ENCODE assay signal across 25 mouse cellular contexts in genomic region chr10:18831823-18832222, GRCm38 (mm10). TPM values are rescaled to one million over a fixed set of nuclear protein-coding genes. Genes with fewer than 3 reads are reported as not detected.
DNase-seq lines count a peak whose midpoint lies in the region; ATAC-seq and TF ChIP-seq lines count a peak whose summit lies in the region.
"Had no signal": no experiment of that assay in that cellular context is flagged by ENCODE, and none has a peak within 500 bp of the region (broad histone marks: within the 10 kb centered on the region; RNA-seq: fewer than 3 reads in every experiment).

No protein-coding gene starts in this region.

- DNase-seq in lung, adult 2 months = no peak
- DNase-seq in liver = peak; percentile 39
- DNase-seq in left cerebral cortex, adult 8-10 months (ENCODE audit: low spot score in 2 of 2) = no peak
- DNase-seq: adrenal gland, postnatal 36 days; B cell, adult 2 months; cerebellum, adult 18-20 months; gastrocnemius, postnatal 10 days; heart, adult 2 months; heart, postnatal 10 days; kidney, adult 2 months; kidney, postnatal 10 days had no signal

- ATAC-seq in lung, embryonic 16.5 days (ENCODE audit: low read depth) = peak; percentile 87
- ATAC-seq in liver, embryonic 16.5 days (ENCODE audit: low read depth) = peak; percentile 35; the same call in 1 of the 2 replicates
- no peak for ATAC-seq in stomach, embryonic 16.5 days (ENCODE audit: insufficient read depth, low FRiP score)
- no peak for ATAC-seq in inflammation-experienced regulatory T-cells, adult 6 months
- ATAC-seq: forebrain, embryonic 13.5 days had no signal

- TF ChIP-seq CTCF in lung, adult 2 months (IDR thresholded peaks at IDR 0.05; ENCODE audit: insufficient read depth, low read length) = no peak

- no peaks in the 10 kb centered on the region for H3K9me3 ChIP-seq in lung, embryonic 16.5 days (ENCODE audit: control insufficient read depth, low read length)
- H3K9me3 ChIP-seq in liver, embryonic 16.5 days (replicated peaks; ENCODE audit: control insufficient read depth, low read length) = no peaks in the 10 kb centered on the region
- H3K9me3 ChIP-seq in stomach, embryonic 16.5 days (replicated peaks; ENCODE audit: control insufficient read depth, low read length) = no peaks in the 10 kb centered on the region
- H3K9me3 ChIP-seq: forebrain, embryonic 13.5 days had no signal

- no peaks in the 10 kb centered on the region for H3K36me3 ChIP-seq in lung, embryonic 16.5 days (ENCODE audit: control insufficient read depth, insufficient read depth, low read length)
- no peaks in the 10 kb centered on the region for H3K36me3 ChIP-seq in liver, embryonic 16.5 days (ENCODE audit: control insufficient read depth, insufficient read depth)
- no peaks in the 10 kb centered on the region for H3K36me3 ChIP-seq in stomach, embryonic 16.5 days (ENCODE audit: control insufficient read depth, insufficient read depth, low read length)

- peak overlapping the region; percentile 26 for H3K4me2 ChIP-seq in lung, embryonic 16.5 days (ENCODE audit: low read depth, low read length)
- peak overlapping the region; percentile 1; the same call in 1 of the 2 replicates for H3K4me2 ChIP-seq in liver, embryonic 16.5 days (ENCODE audit: low read depth, low read length)
- 0 out of 2 replicates have a peak overlapping the region, but pooled peaks have one; percentile 19 for H3K4me2 ChIP-seq in stomach, embryonic 16.5 days (ENCODE audit: low read depth, low read length)
- H3K4me2 ChIP-seq: forebrain, embryonic 13.5 days had no signal

- no peaks in the 10 kb centered on the region for H3K4me1 ChIP-seq in lung, embryonic 16.5 days (replicated peaks; ENCODE audit: control insufficient read depth, insufficient read depth, low read length)
- H3K4me1 ChIP-seq in lung, adult 2 months (ENCODE audit: control insufficient read depth, insufficient read depth, low read length) = no peaks in the 10 kb centered on the region
- H3K4me1 ChIP-seq in liver, embryonic 16.5 days (ENCODE audit: control insufficient read depth, low read depth, low read length) = no peaks in the 10 kb centered on the region
- H3K4me1 ChIP-seq in stomach, embryonic 16.5 days (ENCODE audit: control insufficient read depth, insufficient read depth, low read length) = no peaks in the 10 kb centered on the region
- H3K4me1 ChIP-seq: forebrain, embryonic 13.5 days had no signal

- 0 out of 2 replicates have a peak overlapping the region, but pooled peaks have one; percentile 2 for H3K27ac ChIP-seq in lung, embryonic 16.5 days (ENCODE audit: low read length)
- H3K27ac ChIP-seq in liver, embryonic 16.5 days (ENCODE audit: low read length) = no peak overlapping the region
- H3K27ac ChIP-seq in stomach, embryonic 16.5 days (ENCODE audit: low read length) = no peak overlapping the region
- H3K27ac ChIP-seq: forebrain, embryonic 13.5 days; heart, adult 2 months; layer of hippocampus, adult 2 months; liver, embryonic 14.5 days had no signal

- H3K4me3 ChIP-seq in lung, embryonic 16.5 days (ENCODE audit: low read length) = peak overlapping the region; percentile 14
- H3K4me3 ChIP-seq in lung, adult 2 months (replicated peaks; ENCODE audit: extremely low read depth, low read depth, low read length) = no peak overlapping the region
- no peak overlapping the region for H3K4me3 ChIP-seq in liver, embryonic 16.5 days (ENCODE audit: low read depth, low read length)
- 0 out of 2 replicates have a peak overlapping the region, but pooled peaks have one; percentile 14 for H3K4me3 ChIP-seq in stomach, embryonic 16.5 days (replicated peaks; ENCODE audit: low read length)
- H3K4me3 ChIP-seq: forebrain, embryonic 13.5 days; heart, adult 2 months; layer of hippocampus, adult 2 months had no signal

- no peak for TF ChIP-seq POLR2A in lung, adult 2 months (IDR thresholded peaks at IDR 0.05; ENCODE audit: borderline replicate concordance, extremely low read depth, low read depth, low read length)

- H3K9ac ChIP-seq in lung, embryonic 16.5 days (ENCODE audit: low read length) = no peak overlapping the region
- H3K9ac ChIP-seq in liver, embryonic 16.5 days (ENCODE audit: low read depth, low read length) = no peak overlapping the region
- H3K9ac ChIP-seq in stomach, embryonic 16.5 days (ENCODE audit: low read length) = no peak overlapping the region
- H3K9ac ChIP-seq: forebrain, embryonic 13.5 days; liver, embryonic 14.5 days had no signal

- WGBS in lung, embryonic 16.5 days = 29% methylated on average over 7 of the region's 7 CpGs
- 50% methylated on average over 7 of the region's 7 CpGs for WGBS in lung, adult 2 months
- 22% methylated on average over 7 of the region's 7 CpGs for WGBS in liver, embryonic 16.5 days (ENCODE audit: insufficient replicate concordance)
- WGBS in stomach, embryonic 16.5 days = 34% methylated on average over 7 of the region's 7 CpGs

- no peaks in the 10 kb centered on the region for H3K27me3 ChIP-seq in lung, embryonic 16.5 days (ENCODE audit: control insufficient read depth, insufficient read depth, low read depth, low read length)
- H3K27me3 ChIP-seq in liver, embryonic 16.5 days (ENCODE audit: control insufficient read depth, insufficient read depth, low read depth, low read length) = no peaks in the 10 kb centered on the region
- no peaks in the 10 kb centered on the region for H3K27me3 ChIP-seq in stomach, embryonic 16.5 days (ENCODE audit: control insufficient read depth, insufficient read depth, low read length)
- H3K27me3 ChIP-seq: forebrain, embryonic 13.5 days had no signal

RNA-seq across cellular contexts. Expression of gene Perp, which starts 13.0 kb away (rescaled TPM):
- 51.9 and 53.4 TPM in 2 replicates for polyA plus RNA-seq in lung, embryonic 16.5 days (2015; fragmentation: Nextera tagmentation; extraction: Ambion mirVana)
- 37.3 and 154 TPM in 2 replicates for polyA plus RNA-seq in lung, adult 2 months (2012; rRNA removed)
- 22.6 and 24.8 TPM in 2 replicates for polyA plus RNA-seq in liver, embryonic 16.5 days (2015; fragmentation: Nextera tagmentation; extraction: Ambion mirVana)
- 465 and 640 TPM in 2 replicates for polyA plus RNA-seq in stomach, embryonic 16.5 days (2015; fragmentation: Nextera tagmentation; extraction: Ambion mirVana)
- total RNA-seq in left cerebral cortex, adult 8-10 months (2022) = 1 to 10 TPM; 4.4 to 6.5 (median 4.8) TPM
- 1 to 10 TPM in 1 of 3 experiments, under 1 TPM in 2; 0.68 to 6.9 (median 0.69) TPM for polyA plus RNA-seq in inflammation-experienced regulatory T-cells, adult 6 months (2017; shearing (Covaris generic))

RNA-seq across cellular contexts. Expression of gene Gm4922, which starts 45.2 kb away (rescaled TPM):
- not detected in 2 replicates for polyA plus RNA-seq in lung, embryonic 16.5 days (2015; fragmentation: Nextera tagmentation; extraction: Ambion mirVana)
- polyA plus RNA-seq in lung, adult 2 months (2012; rRNA removed) = not detected in 2 replicates
- not detected in 2 replicates for polyA plus RNA-seq in liver, embryonic 16.5 days (2015; fragmentation: Nextera tagmentation; extraction: Ambion mirVana)
- 0.13 TPM in 1 of 2 replicates, not detected in the other for polyA plus RNA-seq in stomach, embryonic 16.5 days (2015; fragmentation: Nextera tagmentation; extraction: Ambion mirVana)
- total RNA-seq in left cerebral cortex, adult 8-10 months (2022) = not detected
- polyA plus RNA-seq in inflammation-experienced regulatory T-cells, adult 6 months (2017; shearing (Covaris generic)) = not detected
- total RNA-seq: adrenal gland, postnatal 36 days; gastrocnemius, postnatal 10 days; heart, adult 2 months; heart, postnatal 10 days; layer of hippocampus, adult 2 months; left cerebral cortex, postnatal 36 days; megakaryocyte-erythroid progenitor cell, adult 5-6 weeks; midbrain, postnatal 0 days had no signal
- polyA plus RNA-seq: embryonic facial prominence, embryonic 11.5 days; forebrain, embryonic 13.5 days; hindbrain, embryonic 11.5 days; kidney, adult 2 months; liver, embryonic 14.5 days; neural tube, embryonic 11.5 days; thymus, postnatal 0 days had no signal

Comparison
In these comparisons a context has a peak if more than half of its experiments do, and no peak if none do; other contexts are left out.
1. H3K4me3 ChIP-seq: peak in lung, embryonic 16.5 days (single experiment) and stomach, embryonic 16.5 days (single experiment); none in lung, adult 2 months (single experiment) and liver, embryonic 16.5 days (single experiment).
2. ATAC-seq: peak in lung, embryonic 16.5 days (single experiment) and liver, embryonic 16.5 days (single experiment); none in stomach, embryonic 16.5 days (single experiment) and inflammation-experienced regulatory T-cells, adult 6 months (single experiment).
3. Peak in every context shown above with its lines, with median percentiles within 50 percentile points of each other: H3K4me2 ChIP-seq.